Mouse (Mus musculus): Measurements from ENCODE around the gene Actn4. TPM values are rescaled to one million over a fixed set of nuclear protein-coding genes. Genes with fewer than 3 reads are reported as not detected.
"Not testable (repeated sequence)": the region's sequence is repeated elsewhere in the genome, so short reads cannot be mapped to it uniquely, and the experiment has no call there.

The Actn4 gene
- polyA plus RNA-seq, 1 experiment = 129 TPM

GRCm38 (mm10) chr7:28888701-28889161, 73.4 kb downstream of the Actn4 start:
- no peaks in the 10 kb centered on the region for H3K4me1 ChIP-seq (ENCODE audit: control insufficient read depth, insufficient read depth, low read length)
- 2% methylated on average over 27 of the region's 27 CpGs for WGBS
- no peak for DNase-seq
- H3K27me3 ChIP-seq (ENCODE audit: control insufficient read depth, insufficient read depth, low read length) = no peaks in the 10 kb centered on the region
- no peak overlapping the region for H3K27ac ChIP-seq (ENCODE audit: insufficient read depth, low read length)
- TF ChIP-seq CTCF (IDR thresholded peaks at IDR 0.05; ENCODE audit: borderline replicate concordance, insufficient read depth, low read depth, low read length) = no peak
- no peak for TF ChIP-seq POLR2A (IDR thresholded peaks at IDR 0.05; ENCODE audit: borderline replicate concordance, insufficient read depth, low read length)
- H3K4me3 ChIP-seq (replicated peaks; ENCODE audit: insufficient read depth, low read depth, low read length) = peak overlapping the region; percentile 66

- Histone ChIP-seq H3K4me3 (replicated peaks; ENCODE audit: insufficient read depth, low read depth, low read length) (no peak overlapping the region), H3K27ac (ENCODE audit: insufficient read depth, low read length) (no peak overlapping the region), H3K27me3 (ENCODE audit: control insufficient read depth, insufficient read depth, low read length) (no peaks in the 10 kb centered on the region), H3K4me1 (ENCODE audit: control insufficient read depth, insufficient read depth, low read length) (no peaks in the 10 kb centered on the region)
- TF ChIP-seq POLR2A (IDR thresholded peaks at IDR 0.05; ENCODE audit: borderline replicate concordance, insufficient read depth, low read length) (no peak), CTCF (IDR thresholded peaks at IDR 0.05; ENCODE audit: borderline replicate concordance, insufficient read depth, low read depth, low read length) (no peak)
- no peak for DNase-seq
- WGBS = 27% methylated on average over 14 of the region's 14 CpGs
These were observed 75.7 kb downstream of the Actn4 start for GRCm38 (mm10) chr7:28886486-28886885.

- not testable (repeated sequence) for H3K4me3 ChIP-seq (replicated peaks; ENCODE audit: insufficient read depth, low read depth, low read length); H3K27me3 ChIP-seq (ENCODE audit: control insufficient read depth, insufficient read depth, low read length); H3K4me1 ChIP-seq (ENCODE audit: control insufficient read depth, insufficient read depth, low read length); H3K27ac ChIP-seq (ENCODE audit: insufficient read depth, low read length); DNase-seq
- WGBS = 86% methylated on average over 4 of the region's 4 CpGs
These were observed 78.4 kb downstream of the Actn4 start for GRCm38 (mm10) chr7:28883704-28884103.

GRCm38 (mm10) chr7:28883039-28883438, 79.1 kb downstream of the Actn4 start:
- H3K4me1 ChIP-seq (ENCODE audit: control insufficient read depth, insufficient read depth, low read length) = no peaks in the 10 kb centered on the region
- no peak overlapping the region for H3K4me3 ChIP-seq (replicated peaks; ENCODE audit: insufficient read depth, low read depth, low read length)
- H3K27me3 ChIP-seq (ENCODE audit: control insufficient read depth, insufficient read depth, low read length) = no peaks in the 10 kb centered on the region
- TF ChIP-seq CTCF (IDR thresholded peaks at IDR 0.05; ENCODE audit: borderline replicate concordance, insufficient read depth, low read depth, low read length) (no peak), POLR2A (IDR thresholded peaks at IDR 0.05; ENCODE audit: borderline replicate concordance, insufficient read depth, low read length) (no peak)
- no peak overlapping the region for H3K27ac ChIP-seq (ENCODE audit: insufficient read depth, low read length)
- no peak for DNase-seq
- WGBS = 59% methylated on average over 11 of the region's 11 CpGs

- DNase-seq = no peak
- no peak for TF ChIP-seq POLR2A (IDR thresholded peaks at IDR 0.05; ENCODE audit: borderline replicate concordance, insufficient read depth, low read length)
- no peak for TF ChIP-seq CTCF (IDR thresholded peaks at IDR 0.05; ENCODE audit: borderline replicate concordance, insufficient read depth, low read depth, low read length)
- H3K27me3 ChIP-seq (ENCODE audit: control insufficient read depth, insufficient read depth, low read length) = no peaks in the 10 kb centered on the region
- 57% methylated on average over 13 of the region's 13 CpGs for WGBS
- H3K27ac ChIP-seq (ENCODE audit: insufficient read depth, low read length) = no peak within 1 kb of the TSS
- H3K4me3 ChIP-seq (replicated peaks; ENCODE audit: insufficient read depth, low read depth, low read length) = no peak within 1 kb of the TSS
- no peaks in the 10 kb centered on the region for H3K4me1 ChIP-seq (ENCODE audit: control insufficient read depth, insufficient read depth, low read length)
These were observed 80.9 kb downstream of the Actn4 start, which contains the start of gene Capn12 for GRCm38 (mm10) chr7:28881199-28881598. Gene Capn12, plus strand, starts transcription at chr7:28881422.

- H3K27ac ChIP-seq (ENCODE audit: insufficient read depth, low read length) = no peak overlapping the region
- no peak for DNase-seq
- no peaks in the 10 kb centered on the region for H3K4me1 ChIP-seq (ENCODE audit: control insufficient read depth, insufficient read depth, low read length)
- 27% methylated on average over 10 of the region's 10 CpGs for WGBS
- no peaks in the 10 kb centered on the region for H3K27me3 ChIP-seq (ENCODE audit: control insufficient read depth, insufficient read depth, low read length)
- no peak overlapping the region for H3K4me3 ChIP-seq (replicated peaks; ENCODE audit: insufficient read depth, low read depth, low read length)
- TF ChIP-seq POLR2A (IDR thresholded peaks at IDR 0.05; ENCODE audit: borderline replicate concordance, insufficient read depth, low read length) (no peak), CTCF (IDR thresholded peaks at IDR 0.05; ENCODE audit: borderline replicate concordance, insufficient read depth, low read depth, low read length) (no peak)
These were observed 81.6 kb downstream of the Actn4 start for GRCm38 (mm10) chr7:28880554-28880953.

GRCm38 (mm10) chr7:28879606-28880005, 82.5 kb downstream of the Actn4 start:
- no peak overlapping the region for H3K27ac ChIP-seq (ENCODE audit: insufficient read depth, low read length)
- no peak for DNase-seq
- no peaks in the 10 kb centered on the region for H3K27me3 ChIP-seq (ENCODE audit: control insufficient read depth, insufficient read depth, low read length)
- 94% methylated on average over 7 of the region's 7 CpGs for WGBS
- no peak overlapping the region for H3K4me3 ChIP-seq (replicated peaks; ENCODE audit: insufficient read depth, low read depth, low read length)
- H3K4me1 ChIP-seq (ENCODE audit: control insufficient read depth, insufficient read depth, low read length) = no peaks in the 10 kb centered on the region
- no peak for TF ChIP-seq CTCF (IDR thresholded peaks at IDR 0.05; ENCODE audit: borderline replicate concordance, insufficient read depth, low read depth, low read length)
- TF ChIP-seq POLR2A (IDR thresholded peaks at IDR 0.05; ENCODE audit: borderline replicate concordance, insufficient read depth, low read length) = no peak

- no peak for TF ChIP-seq POLR2A (IDR thresholded peaks at IDR 0.05; ENCODE audit: borderline replicate concordance, insufficient read depth, low read length)
- no peak for TF ChIP-seq CTCF (IDR thresholded peaks at IDR 0.05; ENCODE audit: borderline replicate concordance, insufficient read depth, low read depth, low read length)
- DNase-seq = no peak
- H3K27me3 ChIP-seq (ENCODE audit: control insufficient read depth, insufficient read depth, low read length) = no peaks in the 10 kb centered on the region
- H3K27ac ChIP-seq (ENCODE audit: insufficient read depth, low read length) = no peak overlapping the region
- H3K4me1 ChIP-seq (ENCODE audit: control insufficient read depth, insufficient read depth, low read length) = no peaks in the 10 kb centered on the region
- 33% methylated on average over 4 of the region's 4 CpGs for WGBS
- H3K4me3 ChIP-seq (replicated peaks; ENCODE audit: insufficient read depth, low read depth, low read length) = no peak overlapping the region
These were observed 84.3 kb downstream of the Actn4 start for GRCm38 (mm10) chr7:28877856-28878255.

Measured in cerebellum, adult 2 months (tissue).